Mouse (Mus musculus) spleen, adult 2 months (tissue): ENCODE measurements around the gene BC005561. TPM values are rescaled to one million over a fixed set of nuclear protein-coding genes. Genes with fewer than 3 reads are reported as not detected.

Source experiments
- DNase-seq, 2 experiments: peaks; one replicate each; pipeline versions ENCODE4 v3.0.0 to v3.0.0-alpha.2; 2012 to 2021; ENCODE audit warnings: low spot score in 2 of 2, low read depth in 1 of 2
- H3K27ac ChIP-seq: fragments of 200-500 bp; 2 replicates; pipeline ENCODE4 v1.5.1; 2012; ENCODE audit warnings: low read length, inconsistent platforms; ENCODE audit not compliant: insufficient read depth
- H3K27me3 ChIP-seq: fragments of 200-500 bp; 2 replicates; pipeline ENCODE4 v1.6.1; 2012; ENCODE audit warnings: mild to moderate bottlenecking, moderate library complexity, low read length, inconsistent platforms; ENCODE audit not compliant: control insufficient read depth, insufficient read depth
- H3K36me3 ChIP-seq: fragments of 200-500 bp; 2 replicates; pipeline ENCODE4 v1.6.1; 2012; ENCODE audit warnings: mild to moderate bottlenecking, low read length, inconsistent platforms; ENCODE audit not compliant: control insufficient read depth, insufficient read depth
- H3K4me1 ChIP-seq: fragments of 200-500 bp; 2 replicates; pipeline ENCODE4 v1.6.1; 2011; ENCODE audit warnings: inconsistent platforms; ENCODE audit not compliant: control insufficient read depth, insufficient read depth, insufficient read length
- H3K4me3 ChIP-seq: fragments of 200-500 bp; 2 replicates; pipeline ENCODE4 v1.5.1; 2011; ENCODE audit warnings: mild to moderate bottlenecking, inconsistent platforms; ENCODE audit not compliant: insufficient read depth, insufficient read length; ENCODE audit errors: extremely low read depth
- CTCF ChIP-seq: fragments of 200-500 bp; IDR thresholded peaks from 2 replicates; pipeline ENCODE4 v1.5.1; 2011; ENCODE audit warnings: mild to moderate bottlenecking, inconsistent platforms; ENCODE audit not compliant: insufficient read depth, insufficient read length, insufficient replicate concordance; ENCODE audit errors: extremely low read depth
- POLR2A ChIP-seq: fragments of 200-500 bp; IDR thresholded peaks from 2 replicates; pipeline ENCODE4 v1.6.1; 2011; ENCODE audit warnings: low read depth, low read length, inconsistent platforms
- WGBS: fragments of 180-500 bp; shearing (Covaris S2); methylation state at CpG from one replicate; pipeline ENCODE4 v1.1.7; 2018; 5-methylcytosine and 5-hydroxymethylcytosine counted together
- polyA plus RNA-seq: library from polyadenylated mRNA; depleted of rRNA; stranded (reverse); fragments of >200 nt; gene quantifications from 2 replicates; pipeline ENCODE4 v1.2.3, GENCODE M21; 2012

The BC005561 gene
- polyA plus RNA-seq, 1 experiment = 0.53 TPM

GRCm38 (mm10) chr5:104465731-104466130 is 42.4 kb upstream of the BC005561 start:
- no peak for TF ChIP-seq POLR2A
- TF ChIP-seq CTCF = no peak
- Histone ChIP-seq H3K27ac (no peak overlapping the region), H3K4me1 (no peaks in the 10 kb centered on the region), H3K36me3 (no peaks in the 10 kb centered on the region), H3K4me3 (no peak overlapping the region), H3K27me3 (no peaks in the 10 kb centered on the region)
- 91% methylated on average over 12 of the region's 12 CpGs for WGBS
- DNase-seq = no peak

DNA sequence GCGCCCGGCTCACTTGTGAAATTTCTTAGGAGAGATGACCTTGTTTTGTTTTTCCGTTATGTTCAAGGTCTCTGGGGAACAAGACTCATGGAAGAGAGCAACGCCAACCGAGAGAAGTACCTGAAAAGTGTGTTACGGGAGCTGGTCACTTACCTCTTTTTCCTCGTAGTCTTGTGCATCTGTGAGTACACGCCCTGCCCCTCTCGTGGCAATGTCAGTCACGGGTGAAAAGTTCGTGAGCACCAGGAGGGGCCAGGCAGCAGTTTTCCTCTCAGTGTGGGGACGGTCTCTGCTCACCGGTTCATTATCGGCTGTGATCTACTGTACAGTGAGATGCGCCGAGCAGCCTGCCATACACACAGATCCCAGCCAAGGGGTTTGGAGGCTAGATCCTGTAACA is 41.3 kb upstream of the BC005561 start:
- no peaks in the 10 kb centered on the region for H3K27me3 ChIP-seq
- WGBS = 94% methylated on average over 16 of the region's 16 CpGs
- no peak overlapping the region for H3K27ac ChIP-seq
- no peak overlapping the region for H3K4me3 ChIP-seq
- no peaks in the 10 kb centered on the region for H3K4me1 ChIP-seq
- H3K36me3 ChIP-seq = no peaks in the 10 kb centered on the region
- no peak for DNase-seq
- TF ChIP-seq CTCF = no peak
- no peak for TF ChIP-seq POLR2A

DNA sequence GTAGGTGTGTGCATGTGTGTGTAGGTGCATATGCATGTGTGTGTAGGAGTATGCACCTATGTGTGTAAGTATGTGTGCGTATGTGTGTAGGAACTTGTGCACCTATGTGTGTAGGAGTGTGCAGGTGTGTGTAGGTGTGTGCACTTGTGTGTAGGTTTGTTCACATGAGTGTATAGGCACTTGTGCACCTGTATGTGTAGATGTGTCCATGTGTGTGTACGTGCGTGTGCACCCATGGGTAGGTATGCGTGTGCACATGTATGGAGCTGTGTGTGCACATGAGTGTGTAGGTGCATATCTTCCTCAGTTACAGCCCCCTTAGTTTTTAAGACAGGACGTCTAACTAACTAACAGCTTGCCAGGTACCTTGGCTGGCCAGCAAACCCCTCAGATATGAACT is 39.6 kb upstream of the BC005561 start:
- no peak for TF ChIP-seq POLR2A
- no peak for TF ChIP-seq CTCF
- H3K4me1 ChIP-seq = no peaks in the 10 kb centered on the region
- WGBS = 91% methylated on average over 5 of the region's 5 CpGs
- DNase-seq = no peak
- no peaks in the 10 kb centered on the region for H3K27me3 ChIP-seq
- H3K36me3 ChIP-seq = no peaks in the 10 kb centered on the region
- H3K4me3 ChIP-seq = no peak overlapping the region
- no peak overlapping the region for H3K27ac ChIP-seq

DNA sequence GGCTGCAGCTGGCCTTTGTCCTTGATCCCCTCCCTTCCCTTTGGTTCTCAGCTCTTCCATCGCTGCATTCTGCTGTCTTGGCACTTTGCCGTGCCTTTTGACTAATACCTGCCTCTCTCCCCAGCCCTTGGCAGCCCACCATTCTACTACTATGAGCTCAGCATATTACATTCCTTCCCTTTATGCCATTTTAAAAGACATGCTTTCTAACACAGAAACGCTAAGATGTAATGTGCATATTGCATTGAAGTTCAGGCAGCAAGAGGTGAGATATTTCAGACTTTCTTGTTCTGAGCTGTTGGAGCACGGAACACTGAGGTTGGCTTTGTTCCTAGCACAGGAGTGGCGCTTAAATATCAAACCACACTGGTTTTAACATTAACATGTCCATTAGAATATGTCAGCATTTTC is 37.2 kb upstream of the BC005561 start:
- H3K27me3 ChIP-seq = no peaks in the 10 kb centered on the region
- H3K4me1 ChIP-seq = no peaks in the 10 kb centered on the region
- TF ChIP-seq CTCF = no peak
- TF ChIP-seq POLR2A = no peak
- no peak overlapping the region for H3K4me3 ChIP-seq
- H3K36me3 ChIP-seq = no peaks in the 10 kb centered on the region
- WGBS = 88% methylated on average over 5 of the region's 5 CpGs
- no peak for DNase-seq
- no peak overlapping the region for H3K27ac ChIP-seq

GRCm38 (mm10) chr5:104472371-104472770 is 35.8 kb upstream of the BC005561 start:
- DNase-seq = no peak
- H3K36me3 ChIP-seq = no peaks in the 10 kb centered on the region
- no peak overlapping the region for H3K4me3 ChIP-seq
- 95% methylated on average over 8 of the region's 8 CpGs for WGBS
- no peaks in the 10 kb centered on the region for H3K4me1 ChIP-seq
- TF ChIP-seq POLR2A (no peak), CTCF (no peak)
- H3K27ac ChIP-seq = no peak overlapping the region
- H3K27me3 ChIP-seq = no peaks in the 10 kb centered on the region

- no peak for DNase-seq
- Histone ChIP-seq H3K4me1 (no peaks in the 10 kb centered on the region), H3K27ac (no peak overlapping the region), H3K27me3 (no peaks in the 10 kb centered on the region), H3K4me3 (no peak overlapping the region), H3K36me3 (no peaks in the 10 kb centered on the region)
- 95% methylated on average over 7 of the region's 7 CpGs for WGBS
- TF ChIP-seq CTCF (no peak), POLR2A (no peak)
These were observed 27.8 kb upstream of the BC005561 start for GRCm38 (mm10) chr5:104480367-104480766.

DNA sequence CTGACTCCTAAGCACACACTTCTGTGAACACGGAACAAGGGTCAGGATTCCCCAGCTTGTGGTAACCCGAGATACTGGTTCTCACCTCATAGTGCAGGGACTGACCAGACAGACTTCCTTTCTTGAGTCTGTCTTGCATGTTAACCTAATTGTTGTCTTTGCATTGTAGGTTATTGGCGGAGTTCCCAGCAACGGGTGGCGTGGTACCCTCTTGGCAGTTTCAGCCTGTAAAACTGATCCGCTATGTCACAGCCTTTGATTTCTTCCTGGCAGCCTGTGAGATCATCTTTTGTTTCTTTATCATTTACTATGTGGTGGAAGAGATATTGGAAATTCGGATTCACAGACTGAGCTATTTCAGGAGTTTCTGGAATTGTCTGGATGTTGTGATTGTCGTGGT is 25.3 kb upstream of the BC005561 start:
- Histone ChIP-seq H3K4me1 (no peaks in the 10 kb centered on the region), H3K4me3 (no peak overlapping the region), H3K36me3 (no peaks in the 10 kb centered on the region), H3K27ac (no peak overlapping the region), H3K27me3 (no peaks in the 10 kb centered on the region)
- TF ChIP-seq CTCF (no peak), POLR2A (no peak)
- 87% methylated on average over 8 of the region's 8 CpGs for whole genome bisulfite sequencing
- no peak for DNase-seq
